Mouse (Mus musculus): ENCODE data around the gene Fsd1l. TPM values are rescaled to one million over a fixed set of nuclear protein-coding genes. Genes with fewer than 3 reads are reported as not detected.
"Not testable (repeated sequence)": the region's sequence is repeated elsewhere in the genome, so short reads cannot be mapped to it uniquely, and the experiment has no call there.

Gene Fsd1l
- polyA plus RNA-seq, 1 experiment: 1.5 TPM

DNA sequence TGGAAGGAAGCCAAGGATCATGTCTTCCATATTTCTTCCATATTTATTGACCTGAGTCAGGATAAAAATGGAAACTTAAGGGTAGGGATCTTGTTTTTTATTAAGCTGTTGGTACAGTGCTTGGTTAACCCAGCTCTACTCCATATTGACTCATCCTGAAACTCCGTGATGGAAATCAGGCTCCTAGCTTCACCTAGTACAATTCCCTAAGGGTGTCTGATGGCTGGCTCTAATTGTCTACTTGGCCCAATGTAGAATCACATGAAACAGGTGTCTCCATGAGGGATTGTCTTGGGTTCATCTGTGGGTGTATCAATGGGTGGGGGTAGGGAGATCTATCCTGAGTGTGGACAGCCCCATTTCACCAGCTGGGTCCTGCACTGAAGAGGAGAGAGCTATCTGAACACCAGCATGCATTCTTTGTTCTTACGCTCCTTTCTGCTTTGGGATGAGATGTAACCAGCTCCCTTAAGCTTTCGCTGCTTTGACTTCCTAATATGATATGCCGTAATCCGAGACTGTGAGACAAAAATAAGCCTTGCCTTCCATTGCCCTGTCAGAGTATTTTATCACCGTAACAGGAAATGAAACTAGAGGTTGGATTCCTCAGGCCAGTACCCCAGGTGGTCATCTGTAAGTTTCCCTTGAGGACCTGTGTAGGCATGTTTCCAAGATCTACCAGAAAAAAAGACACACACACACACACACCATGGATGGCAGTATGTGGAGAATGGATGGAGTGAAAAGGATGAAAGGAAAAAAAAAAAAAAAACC, 79.5 kb downstream of the Fsd1l start:
- TF ChIP-seq POLR2A (IDR thresholded peaks at IDR 0.05; ENCODE audit: borderline replicate concordance, control insufficient read depth, low read depth, low read length) (no peak), CTCF (IDR thresholded peaks at IDR 0.05; ENCODE audit: control insufficient read depth, insufficient read depth, low read length) (no peak)
- Histone ChIP-seq H3K4me1 (ENCODE audit: control insufficient read depth, insufficient read depth, low read length) (no peaks in the 10 kb centered on the region), H3K4me3 (replicated peaks; ENCODE audit: control insufficient read depth, low read depth, low read length) (no peak overlapping the region), H3K27ac (ENCODE audit: control insufficient read depth, insufficient read depth, low read depth, low read length, poor library complexity) (no peak overlapping the region)
- 84% methylated on average over 6 of the region's 6 CpGs for WGBS

DNA sequence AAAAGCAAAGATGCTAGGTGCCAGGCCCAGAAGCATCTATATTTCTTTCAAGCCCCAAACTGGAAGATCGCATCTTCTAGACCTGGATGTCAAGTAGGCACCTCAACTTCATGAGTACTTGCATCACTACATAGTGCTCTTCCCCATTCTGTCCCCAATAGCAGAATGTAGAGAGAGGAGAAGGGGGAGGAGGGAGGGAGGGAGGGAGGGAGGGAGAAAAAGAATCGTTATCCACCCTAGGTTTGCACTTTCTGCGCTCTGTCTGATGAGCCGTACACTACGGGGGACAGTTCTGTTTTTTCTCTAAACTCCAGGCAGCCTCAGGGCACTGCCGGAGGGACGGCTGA, 82.4 kb downstream of the Fsd1l start, which contains the start of gene Fktn:
Gene Fktn, plus strand, starts transcription at position 295 of the 347 bp plus-strand sequence.
- Histone ChIP-seq H3K27ac (ENCODE audit: control insufficient read depth, insufficient read depth, low read depth, low read length, poor library complexity) (peak within 1 kb of the TSS; percentile 43), H3K4me3 (replicated peaks; ENCODE audit: control insufficient read depth, low read depth, low read length) (peak within 1 kb of the TSS; percentile 74)
- 1% methylated on average over 7 of the region's 7 CpGs for WGBS

GRCm38 (mm10) chr4:53714051-53714814, 83.0 kb downstream of the Fsd1l start:
- Histone ChIP-seq H3K4me3 (replicated peaks; ENCODE audit: control insufficient read depth, low read depth, low read length) (peak overlapping the region; percentile 74), H3K4me1 (ENCODE audit: control insufficient read depth, insufficient read depth, low read length) (no peaks in the 10 kb centered on the region), H3K27ac (ENCODE audit: control insufficient read depth, insufficient read depth, low read depth, low read length, poor library complexity) (peak overlapping the region; percentile 43)
- peak; percentile 49; the same call in 1 of the 2 replicates for TF ChIP-seq POLR2A (IDR thresholded peaks at IDR 0.05; ENCODE audit: borderline replicate concordance, control insufficient read depth, low read depth, low read length)
- TF ChIP-seq CTCF (IDR thresholded peaks at IDR 0.05; ENCODE audit: control insufficient read depth, insufficient read depth, low read length): no peak
- WGBS: under 1% methylated on average over 58 of the region's 58 CpGs

More for the DNA sequence above, 82.4 kb downstream of the Fsd1l start, which contains the start of gene Fktn:
- H3K4me1 ChIP-seq (ENCODE audit: control insufficient read depth, insufficient read depth, low read length): no peaks in the 10 kb centered on the region
- TF ChIP-seq CTCF (IDR thresholded peaks at IDR 0.05; ENCODE audit: control insufficient read depth, insufficient read depth, low read length): no peak
- TF ChIP-seq POLR2A (IDR thresholded peaks at IDR 0.05; ENCODE audit: borderline replicate concordance, control insufficient read depth, low read depth, low read length): no peak

DNA sequence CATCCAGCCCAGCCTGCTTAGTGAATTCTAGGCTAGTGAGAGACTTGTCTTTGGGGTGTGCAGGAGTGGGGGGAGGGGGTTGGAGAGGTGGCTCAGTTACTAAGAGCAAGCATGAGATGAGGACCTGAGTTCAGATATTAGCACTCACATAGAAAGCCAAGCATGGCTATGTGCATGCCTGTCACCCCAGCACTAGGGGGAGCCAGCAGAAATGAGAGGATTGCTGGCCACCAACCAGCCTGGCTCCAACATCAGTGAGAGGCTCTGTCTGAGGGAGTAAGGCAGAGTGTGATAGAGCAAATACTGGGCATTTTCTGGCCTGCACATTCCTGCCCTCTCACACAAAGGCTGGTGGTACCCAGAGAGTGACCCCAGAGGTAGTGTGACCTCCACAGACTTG, 84.7 kb downstream of the Fsd1l start:
- H3K27ac ChIP-seq (ENCODE audit: control insufficient read depth, insufficient read depth, low read depth, low read length, poor library complexity): no peak overlapping the region
- H3K4me1 ChIP-seq (ENCODE audit: control insufficient read depth, insufficient read depth, low read length): no peaks in the 10 kb centered on the region
- H3K4me3 ChIP-seq (replicated peaks; ENCODE audit: control insufficient read depth, low read depth, low read length): no peak overlapping the region
- TF ChIP-seq POLR2A (IDR thresholded peaks at IDR 0.05; ENCODE audit: borderline replicate concordance, control insufficient read depth, low read depth, low read length) (no peak), CTCF (IDR thresholded peaks at IDR 0.05; ENCODE audit: control insufficient read depth, insufficient read depth, low read length) (peak; percentile 50; the same call in 1 of the 2 replicates)

DNA sequence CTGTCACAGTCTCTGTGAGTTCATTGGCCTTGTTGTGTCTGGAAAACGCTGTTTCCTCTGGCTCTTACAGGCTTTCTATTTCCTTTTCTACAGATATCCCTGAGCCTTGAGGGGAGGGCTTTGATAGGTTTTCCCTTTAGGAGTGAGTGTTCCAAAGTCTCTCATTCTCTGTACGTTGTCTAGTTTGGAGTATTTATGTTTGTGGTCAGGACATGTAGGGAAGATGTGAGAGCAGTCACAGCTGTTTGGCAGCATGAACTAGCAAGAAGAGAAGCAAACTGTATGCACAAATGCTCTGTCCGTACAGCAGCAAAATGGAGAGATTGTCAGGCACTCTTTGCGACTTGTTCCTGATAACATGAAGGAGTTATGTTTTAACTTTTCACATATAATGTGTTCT, 86.3 kb downstream of the Fsd1l start:
- Histone ChIP-seq H3K4me3 (replicated peaks; ENCODE audit: control insufficient read depth, low read depth, low read length) (no peak overlapping the region), H3K4me1 (ENCODE audit: control insufficient read depth, insufficient read depth, low read length) (no peaks in the 10 kb centered on the region), H3K27ac (ENCODE audit: control insufficient read depth, insufficient read depth, low read depth, low read length, poor library complexity) (no peak overlapping the region)
- WGBS: 73% methylated on average over 4 of the region's 4 CpGs
- TF ChIP-seq POLR2A (IDR thresholded peaks at IDR 0.05; ENCODE audit: borderline replicate concordance, control insufficient read depth, low read depth, low read length) (no peak), CTCF (IDR thresholded peaks at IDR 0.05; ENCODE audit: control insufficient read depth, insufficient read depth, low read length) (no peak)

DNA sequence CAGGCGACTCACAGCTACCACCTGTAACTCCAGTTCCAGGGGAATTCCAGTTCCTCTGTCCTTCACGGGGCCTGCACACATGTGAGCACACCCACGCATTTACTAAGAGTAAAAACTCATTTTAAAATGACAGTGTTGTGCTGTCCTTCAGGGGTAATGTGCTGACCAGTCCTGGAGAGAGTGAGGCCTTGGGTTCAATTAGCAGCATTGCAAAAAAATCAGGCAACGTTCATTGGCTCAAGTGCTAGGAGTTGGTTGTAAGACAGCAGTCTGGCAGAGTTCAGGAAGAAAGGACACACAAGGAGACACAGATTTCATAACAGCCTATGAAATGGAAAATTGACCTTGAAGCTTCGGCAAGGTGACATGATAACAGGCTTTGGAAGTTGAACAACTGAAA, 87.0 kb downstream of the Fsd1l start:
- Histone ChIP-seq H3K4me1 (ENCODE audit: control insufficient read depth, insufficient read depth, low read length) (no peaks in the 10 kb centered on the region), H3K4me3 (replicated peaks; ENCODE audit: control insufficient read depth, low read depth, low read length) (no peak overlapping the region), H3K27ac (ENCODE audit: control insufficient read depth, insufficient read depth, low read depth, low read length, poor library complexity) (no peak overlapping the region)
- WGBS: 68% methylated on average over 5 of the region's 5 CpGs
- no peak for TF ChIP-seq CTCF (IDR thresholded peaks at IDR 0.05; ENCODE audit: control insufficient read depth, insufficient read depth, low read length)
- no peak for TF ChIP-seq POLR2A (IDR thresholded peaks at IDR 0.05; ENCODE audit: borderline replicate concordance, control insufficient read depth, low read depth, low read length)

- Histone ChIP-seq H3K27ac (ENCODE audit: control insufficient read depth, insufficient read depth, low read depth, low read length, poor library complexity) (no peak overlapping the region), H3K4me3 (replicated peaks; ENCODE audit: control insufficient read depth, low read depth, low read length) (no peak overlapping the region), H3K4me1 (ENCODE audit: control insufficient read depth, insufficient read depth, low read length) (no peaks in the 10 kb centered on the region)
- WGBS: 88% methylated on average over 4 of the region's 4 CpGs
- TF ChIP-seq POLR2A (IDR thresholded peaks at IDR 0.05; ENCODE audit: borderline replicate concordance, control insufficient read depth, low read depth, low read length): no peak
- no peak for TF ChIP-seq CTCF (IDR thresholded peaks at IDR 0.05; ENCODE audit: control insufficient read depth, insufficient read depth, low read length)
These were observed 91.2 kb downstream of the Fsd1l start for GRCm38 (mm10) chr4:53722506-53722905.

DNA sequence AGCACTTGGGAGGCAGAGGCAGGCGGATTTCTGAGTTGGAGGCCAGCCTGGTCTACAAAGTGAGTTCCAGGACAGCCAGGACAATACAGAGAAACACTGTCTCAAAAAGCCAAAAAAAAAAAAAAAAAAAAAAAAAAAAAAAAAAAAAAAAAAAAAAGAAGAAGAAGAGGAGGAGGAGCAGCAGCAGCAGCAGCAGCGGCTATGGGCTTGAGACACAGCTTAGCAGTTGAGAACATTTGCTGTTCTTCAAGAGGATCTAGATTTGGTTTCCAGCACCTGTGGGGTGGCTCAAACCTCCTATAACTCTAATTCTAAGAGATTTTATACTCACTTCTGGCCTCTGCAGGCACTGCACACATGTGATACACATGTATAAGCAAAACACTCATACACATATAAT, 94.8 kb downstream of the Fsd1l start:
- 77% methylated on average over 2 of the region's 2 CpGs for WGBS
- not testable (repeated sequence) for H3K4me3 ChIP-seq (replicated peaks; ENCODE audit: control insufficient read depth, low read depth, low read length); H3K27ac ChIP-seq (ENCODE audit: control insufficient read depth, insufficient read depth, low read depth, low read length, poor library complexity); H3K4me1 ChIP-seq (ENCODE audit: control insufficient read depth, insufficient read depth, low read length)
